Mouse (Mus musculus) C2C12 (cell line): ENCODE data around the gene Cmtr1.

Experiments
- CTCF ChIP-seq: IDR thresholded peaks from one replicate; pipeline ENCODE4 v1.5.1; 2011; ENCODE audit not compliant: control insufficient read depth, insufficient read depth, insufficient read length
- FOSL1 ChIP-seq: IDR thresholded peaks from one replicate; pipeline ENCODE4 v1.8.0; 2011; ENCODE audit warnings: mild to moderate bottlenecking, low read length; ENCODE audit not compliant: poor library complexity, insufficient read depth, severe bottlenecking
- MAX ChIP-seq: IDR thresholded peaks from one replicate; pipeline ENCODE4 v1.6.1; 2011; ENCODE audit warnings: mild to moderate bottlenecking, control low read depth
- MYOD1 ChIP-seq: IDR thresholded peaks from one replicate; pipeline ENCODE4 v1.6.1; 2011; ENCODE audit warnings: low read depth; ENCODE audit not compliant: control insufficient read depth, insufficient read length
- MYOG ChIP-seq: IDR thresholded peaks from one replicate; pipeline ENCODE4 v1.6.1; 2011; ENCODE audit not compliant: control insufficient read depth, insufficient read length; ENCODE audit errors: extremely low read depth
- USF1 ChIP-seq: IDR thresholded peaks from one replicate; pipeline ENCODE4 v1.6.1; 2011; ENCODE audit warnings: low read depth, mild to moderate bottlenecking, control low read depth, moderate library complexity

- no peak for TF ChIP-seq CTCF
- no peak for TF ChIP-seq MYOG
- TF ChIP-seq USF1: no peak
- TF ChIP-seq MYOD1: no peak
- TF ChIP-seq MAX: no peak
- TF ChIP-seq FOSL1: no peak
Measured at GRCm38 (mm10) chr17:29614115-29615023, 46.0 kb upstream of the Cmtr1 start, which contains the start of the genes Rnf8 and Gm28043.
